Mouse (Mus musculus) liver, embryonic 14.5 days (tissue): ENCODE data around the gene Usp10.

Experiments
- CTCF ChIP-seq: IDR thresholded peaks from 2 replicates; pipeline ENCODE4 v1.5.1; 2016; ENCODE audit warnings: antibody characterized with exemption, low read depth, control low read depth
- EP300 ChIP-seq: IDR thresholded peaks from 2 replicates; pipeline ENCODE4 v1.6.1; 2016; ENCODE audit warnings: antibody characterized with exemption, low read depth

- no peak for TF ChIP-seq CTCF
- TF ChIP-seq EP300 = no peak
Measured at GRCm38 (mm10) chr8:119939336-119939735, 29.2 kb downstream of the Usp10 start.
